Mouse (Mus musculus) common myeloid progenitor, adult 5-6 weeks (primary cell): ENCODE results near the gene Gm49325. TPM values are rescaled to one million over a fixed set of nuclear protein-coding genes. Genes with fewer than 3 reads are reported as not detected.
A peak's percentile ranks its signal among the peaks of the same experiment; 100 is the strongest.

Source experiments
- ATAC-seq: replicated peaks from 2 replicates; pipeline ENCODE4 v1.8.0; 2016; ENCODE audit warnings: low read depth, mild to moderate bottlenecking, moderate TSS enrichment, inconsistent platforms; ENCODE audit not compliant: poor library complexity, severe bottlenecking
- total RNA-seq: library from RNA; stranded (forward); fragments of 200-1000, 187-1606 nt; gene quantifications from 2 replicates; pipeline ENCODE4 v1.2.3, GENCODE M21; 2017

Gm49325 gene
- total RNA-seq, 1 experiment from 2014 or later: not detected

- no peak for ATAC-seq
Observed at GRCm38 (mm10) chr10:77587091-77587775, 18.8 kb upstream of the Gm49325 start.

DNA sequence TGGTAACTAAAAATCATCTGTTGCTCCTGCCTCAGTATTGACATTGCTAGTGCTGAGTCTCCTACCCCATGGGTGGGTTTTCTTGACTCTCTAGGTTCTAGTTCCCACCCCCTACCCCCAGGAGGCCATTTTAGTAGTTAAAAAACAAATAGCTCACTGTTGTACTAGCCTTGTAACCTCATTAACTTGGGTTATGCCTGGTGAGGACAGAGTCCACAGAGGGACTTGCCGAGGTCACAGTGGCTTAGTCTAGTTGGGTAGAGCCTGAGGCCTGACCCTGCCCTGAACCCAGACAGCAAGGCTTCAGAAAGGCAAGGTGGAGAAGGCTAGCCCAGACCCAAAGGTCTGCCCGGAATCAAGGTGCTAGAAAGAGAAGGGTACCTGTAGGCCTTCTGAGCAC lies 18.0 kb upstream of the Gm49325 start:
- ATAC-seq: no peak

DNA sequence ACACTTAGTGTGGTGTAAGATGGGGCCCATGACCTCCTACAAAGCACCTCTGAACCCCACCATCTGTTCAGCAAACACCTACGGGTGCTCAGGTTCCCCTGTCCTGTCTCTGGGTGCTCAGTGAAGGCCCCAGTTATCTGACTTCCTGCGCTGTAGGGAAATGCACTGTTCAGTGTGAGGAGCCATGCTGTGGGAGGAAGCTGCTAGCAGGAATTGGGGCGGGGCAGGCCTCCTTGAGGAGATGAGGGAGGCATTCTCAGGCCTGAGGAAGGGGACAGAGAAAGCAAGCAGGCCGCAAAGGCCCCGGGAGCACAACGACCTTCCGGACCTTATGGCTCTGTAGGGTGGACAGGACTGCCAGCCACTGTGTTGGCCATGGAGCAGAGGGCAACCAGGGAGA lies 16.9 kb upstream of the Gm49325 start:
- peak; percentile 53 for ATAC-seq

DNA sequence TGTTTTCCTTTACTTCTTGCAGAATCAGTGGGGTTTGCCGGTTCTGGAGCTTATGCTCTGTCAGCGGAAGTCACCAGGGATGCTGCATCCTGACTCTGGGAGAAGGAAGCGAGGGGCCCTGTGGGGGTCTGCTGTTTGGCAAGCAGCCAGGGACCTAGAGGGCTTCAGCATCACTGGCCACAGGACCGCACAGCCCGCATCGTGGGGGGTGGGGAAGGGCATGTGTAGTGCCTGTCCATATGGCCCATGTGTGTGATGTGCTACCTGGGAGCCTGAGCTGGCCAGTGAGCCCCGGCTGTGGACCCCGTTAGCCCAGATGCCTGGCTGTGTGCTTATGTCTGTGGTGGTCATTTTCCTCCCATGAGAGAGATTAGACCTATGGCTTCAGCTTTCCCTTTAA lies 16.2 kb upstream of the Gm49325 start:
- ATAC-seq: no peak

DNA sequence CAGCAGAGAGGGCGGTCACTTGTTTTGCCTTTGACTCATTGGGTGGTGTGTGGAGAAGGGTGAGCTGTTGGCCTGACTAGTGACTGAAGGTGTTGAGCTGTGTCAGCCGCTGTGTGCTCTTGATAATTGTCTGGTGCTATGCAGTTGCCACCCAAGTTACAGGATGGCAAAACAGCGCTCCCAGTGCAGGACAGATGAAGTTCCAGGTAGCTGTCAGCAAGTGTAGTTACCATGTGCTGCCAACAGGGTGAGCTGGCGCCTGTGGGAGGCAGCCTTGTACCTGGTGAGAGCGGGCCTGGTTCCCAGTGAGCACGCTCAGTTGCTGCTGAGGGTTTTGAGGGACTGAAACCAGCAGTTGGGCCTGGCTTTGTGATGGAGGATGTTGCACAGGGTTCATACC lies 15.2 kb upstream of the Gm49325 start:
- ATAC-seq: peak; percentile 92

GRCm38 (mm10) chr10:77591546-77591945 lies 14.5 kb upstream of the Gm49325 start:
- ATAC-seq: no peak

- no peak for ATAC-seq
Observed at GRCm38 (mm10) chr10:77596060-77596459, 9.9 kb upstream of the Gm49325 start.

GRCm38 (mm10) chr10:77603021-77603420 lies 3.0 kb upstream of the Gm49325 start:
- ATAC-seq: no peak

DNA sequence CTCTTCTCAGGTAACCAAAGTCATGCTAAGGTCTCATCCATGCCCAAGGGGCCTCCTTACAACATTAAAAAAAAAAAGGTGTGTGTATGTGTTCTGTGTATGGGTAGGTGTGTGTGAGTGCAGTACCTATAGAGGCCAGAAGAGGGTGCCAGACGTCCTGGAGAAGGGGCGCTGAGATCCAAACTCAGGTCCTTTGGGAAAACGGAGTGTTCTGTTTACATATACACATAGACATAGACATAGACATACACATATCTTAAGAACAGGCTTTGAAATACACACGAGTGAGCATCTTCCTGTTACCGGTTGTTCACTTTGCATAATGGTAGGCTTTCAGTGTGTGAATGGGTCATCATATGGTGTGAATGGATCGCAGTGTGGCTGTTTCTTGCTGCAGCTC lies 1.9 kb upstream of the Gm49325 start:
- no peak for ATAC-seq

DNA sequence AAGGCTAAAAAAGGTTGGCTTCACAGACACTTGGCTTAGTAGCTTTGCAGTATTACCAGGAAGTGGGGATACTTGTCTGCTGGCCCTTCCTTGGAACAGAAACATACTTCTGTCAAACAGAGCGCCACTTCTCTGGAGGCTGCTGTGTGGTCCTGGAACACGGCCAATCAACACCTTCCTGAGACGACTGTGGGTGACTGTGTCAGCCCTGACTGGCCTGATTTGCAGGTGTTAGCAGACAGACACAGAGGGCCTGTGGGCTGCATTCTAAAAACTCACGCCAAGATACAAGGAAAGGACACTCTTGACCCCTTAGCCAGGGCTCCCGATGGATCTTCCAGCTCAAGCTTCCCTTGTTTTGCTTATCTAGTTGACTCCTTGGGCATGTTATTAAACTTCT lies 1.0 kb upstream of the Gm49325 start:
- no peak for ATAC-seq

DNA sequence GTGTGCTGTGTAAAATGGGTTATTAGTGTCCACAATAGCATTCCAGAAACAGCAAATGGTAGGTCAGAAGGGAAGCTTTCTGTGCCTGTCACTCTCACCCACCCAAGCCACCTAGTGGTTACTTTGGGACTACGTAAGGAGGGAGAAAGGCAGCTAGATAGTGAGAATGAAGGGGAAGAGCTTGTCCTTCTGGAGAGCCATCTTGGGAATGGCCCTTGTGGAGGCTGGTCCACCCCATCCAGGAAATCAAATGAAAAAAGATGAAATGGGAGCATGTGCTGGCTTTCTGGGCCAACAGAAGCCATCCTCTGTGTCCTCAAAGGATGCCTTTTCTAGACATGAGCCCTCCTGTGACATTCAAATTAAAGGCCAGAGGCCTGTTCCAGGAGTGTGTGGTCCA lies 629 bp upstream of the Gm49325 start:
- peak; percentile 45 for ATAC-seq

DNA sequence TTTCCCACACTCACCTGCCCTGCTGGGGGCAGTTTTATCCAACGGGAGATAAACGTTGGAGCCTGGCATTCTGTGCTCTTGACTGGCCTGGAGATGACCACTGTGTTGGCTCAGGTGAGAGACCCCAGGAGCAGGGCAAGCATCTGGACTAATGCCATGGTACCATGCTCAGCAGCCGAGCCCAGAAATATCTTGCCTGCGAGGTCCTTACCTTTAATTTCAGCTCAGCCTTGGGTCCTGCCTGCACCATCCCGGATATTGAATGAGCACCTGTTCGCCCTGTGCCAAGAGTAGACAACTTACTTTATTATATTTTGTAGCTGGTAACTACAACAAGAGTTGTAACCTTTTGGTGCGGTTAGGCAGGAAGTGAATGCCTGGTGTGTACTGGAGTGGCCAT lies 858 bp downstream of the Gm49325 start:
- ATAC-seq: peak; percentile 12; the same call in 1 of the 2 replicates

GRCm38 (mm10) chr10:77607441-77607840 lies 1.4 kb downstream of the Gm49325 start:
- no peak for ATAC-seq

DNA sequence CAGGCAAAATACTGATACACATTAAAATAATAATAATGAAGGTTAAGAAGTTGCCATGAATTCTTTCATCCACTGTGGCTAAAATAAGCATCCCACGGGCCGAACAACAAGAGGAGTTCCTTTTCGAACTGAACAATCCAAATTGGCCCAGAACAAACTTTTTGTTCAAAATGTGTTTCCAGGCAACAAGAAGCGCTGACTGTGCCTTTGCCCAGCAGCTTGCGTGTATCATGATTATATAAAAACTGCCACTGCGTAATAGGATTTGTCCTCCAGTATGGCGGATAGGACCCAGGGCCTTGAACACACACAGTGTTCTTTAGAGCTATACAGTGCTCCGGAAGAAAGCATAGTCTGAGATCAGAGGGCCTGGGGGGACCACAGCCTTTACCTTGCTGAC lies 2.6 kb downstream of the Gm49325 start:
- ATAC-seq: no peak

- no peak for ATAC-seq
Observed at GRCm38 (mm10) chr10:77610221-77610961, 4.4 kb downstream of the Gm49325 start.

- ATAC-seq: no peak
Observed at GRCm38 (mm10) chr10:77613409-77613808, 7.4 kb downstream of the Gm49325 start.

DNA sequence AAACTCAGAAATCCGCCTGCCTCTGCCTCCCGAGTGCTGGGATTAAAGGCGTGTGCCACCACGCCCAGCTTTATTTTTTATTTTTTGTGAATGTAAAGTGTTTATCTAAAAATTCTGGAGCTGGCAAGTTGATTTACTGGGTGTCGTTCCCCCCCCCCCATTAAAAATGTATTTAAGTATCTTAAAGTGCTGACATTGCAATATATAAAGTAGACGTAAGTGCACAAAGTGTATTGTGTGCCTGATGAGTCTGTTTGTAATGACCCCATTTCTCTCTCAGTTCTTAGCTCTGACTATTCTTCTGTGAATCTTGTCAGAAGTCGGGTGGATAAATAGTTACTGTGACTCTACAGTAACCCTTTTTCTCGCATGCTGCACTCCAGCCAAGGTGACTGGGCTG lies 9.7 kb downstream of the Gm49325 start:
- no peak for ATAC-seq

- no peak for ATAC-seq
Observed at GRCm38 (mm10) chr10:77616166-77616565, 10.2 kb downstream of the Gm49325 start.

- no peak for ATAC-seq
Observed at GRCm38 (mm10) chr10:77616926-77617325, 10.9 kb downstream of the Gm49325 start.

DNA sequence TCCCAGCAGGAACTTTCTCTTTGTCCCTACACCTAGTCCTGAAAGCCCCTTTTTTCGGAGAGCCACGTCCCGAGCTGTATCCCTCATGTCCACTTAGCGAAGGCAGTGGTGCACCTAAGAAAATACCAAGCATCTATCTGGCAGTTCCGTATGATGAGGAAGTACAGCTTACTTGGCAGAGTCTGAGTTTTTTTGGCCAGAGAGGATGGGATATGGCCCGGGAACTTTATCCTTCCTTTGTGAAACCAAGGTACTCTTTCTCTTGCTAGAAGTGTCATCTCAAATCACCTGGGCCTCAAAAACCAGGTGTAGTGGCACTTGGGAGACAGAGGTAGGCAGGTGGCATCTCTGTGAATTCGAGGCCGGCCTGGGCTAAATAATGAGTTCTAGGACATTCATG lies 15.5 kb downstream of the Gm49325 start:
- peak; percentile 5; the same call in 1 of the 2 replicates for ATAC-seq

DNA sequence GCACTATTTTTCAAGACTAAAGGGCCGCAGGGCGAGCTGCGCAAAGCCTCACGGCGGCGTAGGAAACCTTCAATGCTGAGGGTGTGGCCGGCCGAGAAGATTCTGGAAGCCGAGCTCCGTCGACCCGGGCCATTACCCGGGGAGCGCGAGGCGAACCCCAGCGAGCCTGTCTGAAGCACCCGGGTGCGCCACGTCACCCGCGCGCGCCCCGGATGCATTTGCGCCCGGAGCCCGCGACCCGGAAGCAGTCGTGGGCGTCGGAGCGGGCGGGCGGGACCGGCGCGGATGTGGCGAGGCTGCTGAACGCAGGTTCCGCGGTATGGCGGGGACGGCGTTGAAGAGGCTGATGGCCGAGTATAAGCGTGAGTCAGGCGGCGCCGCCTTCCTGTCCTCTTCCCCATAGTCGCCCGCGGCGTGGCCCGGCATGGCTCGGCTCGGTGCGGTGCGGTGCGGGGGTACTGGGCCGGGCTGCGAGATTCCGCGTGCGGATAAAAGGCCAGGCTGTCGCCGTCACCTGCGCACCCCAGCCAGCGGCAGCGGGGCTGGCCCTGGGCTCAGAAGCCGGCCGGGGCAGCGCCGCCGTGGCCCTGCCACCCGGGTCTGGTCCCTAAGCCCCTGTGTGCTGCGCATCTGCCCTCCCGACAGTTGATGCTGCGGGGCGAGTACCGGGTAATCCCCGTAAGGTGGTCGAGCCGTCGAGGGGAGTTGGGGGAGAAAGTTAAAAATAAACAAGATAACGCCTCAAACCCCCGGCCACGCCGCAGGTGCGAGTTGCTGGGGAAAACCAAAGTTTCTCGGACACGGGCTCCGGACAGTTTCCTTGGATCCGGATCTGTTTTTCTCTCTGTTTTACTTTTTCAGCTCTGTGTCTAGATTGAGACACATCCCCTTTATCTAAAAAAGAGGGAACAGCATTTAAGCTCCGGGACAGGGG lies 16.3 kb downstream of the Gm49325 start, which contains the start of gene Ube2g2:
Ube2g2 (plus strand) TSS at position 221 of the 934 bp plus-strand sequence.
- ATAC-seq: peak; percentile 88
